ENCODE assay signal across 8 mouse cellular contexts in the genomic region with DNA sequence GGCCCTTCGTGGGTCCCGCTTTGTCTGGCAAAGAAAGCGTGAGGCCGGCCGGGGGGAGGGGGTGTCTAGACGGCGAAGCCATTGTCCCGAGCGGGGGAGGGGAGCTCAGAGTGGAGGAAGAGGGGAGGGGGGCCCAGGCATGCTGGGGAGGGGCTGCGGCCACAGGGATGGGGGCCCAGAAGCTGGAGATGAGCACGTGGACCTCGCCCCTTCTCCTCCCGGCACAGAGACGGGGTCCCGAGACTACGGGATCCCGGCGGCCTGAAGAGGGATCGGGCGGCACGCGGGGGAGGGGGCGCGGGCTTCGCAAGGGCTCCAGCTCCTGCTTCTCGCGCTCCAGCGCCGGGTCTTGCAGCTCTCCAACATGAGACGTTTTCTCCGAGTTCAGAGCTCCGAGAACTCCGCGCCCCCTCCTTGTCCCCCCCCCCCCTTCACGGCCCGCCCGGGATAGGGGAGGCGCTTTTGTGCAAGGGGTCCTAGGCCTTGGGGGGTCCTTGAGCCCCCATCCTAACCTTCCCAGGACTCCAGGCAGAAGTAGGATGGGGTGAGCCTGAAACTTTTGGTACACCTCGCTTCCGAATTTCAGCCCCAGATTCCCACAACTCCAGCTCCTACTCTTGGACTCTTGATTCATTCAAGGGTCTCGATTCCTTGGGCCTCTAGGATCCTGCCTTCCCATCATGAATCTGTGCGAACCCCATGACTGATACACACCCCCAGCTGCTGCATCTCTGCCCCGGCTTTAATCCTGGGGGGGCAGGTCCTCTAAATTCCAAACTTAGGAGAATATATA. TPM values are rescaled to one million over a fixed set of nuclear protein-coding genes. Genes with fewer than 3 reads are reported as not detected.
DNase-seq lines count a peak whose midpoint lies in the region; ATAC-seq lines count a peak whose summit lies in the region.

No protein-coding gene starts in this region.

- peak overlapping the region; percentile 93 for H3K27ac ChIP-seq in forebrain, embryonic 12.5 days
- peak overlapping the region; percentile 87 for H3K27ac ChIP-seq in intestine, embryonic 14.5 days (ENCODE audit: low read depth)
- peak overlapping the region; percentile 91 for H3K27ac ChIP-seq in lung, embryonic 16.5 days (ENCODE audit: low read length)

- no peaks in the 10 kb centered on the region for H3K9me3 ChIP-seq in forebrain, embryonic 12.5 days
- no peaks in the 10 kb centered on the region for H3K9me3 ChIP-seq in intestine, embryonic 14.5 days (ENCODE audit: control insufficient read depth, low read length)
- H3K9me3 ChIP-seq in lung, embryonic 16.5 days (ENCODE audit: control insufficient read depth, low read length), result no peaks in the 10 kb centered on the region

- peak overlapping the region; percentile 77 for H3K4me2 ChIP-seq in forebrain, embryonic 12.5 days
- H3K4me2 ChIP-seq in intestine, embryonic 14.5 days (ENCODE audit: low read length), result peak overlapping the region; percentile 78
- peak overlapping the region; percentile 77 for H3K4me2 ChIP-seq in lung, embryonic 16.5 days (ENCODE audit: low read depth, low read length)

- 0 out of 2 replicates have a peak, but pooled peaks cover 4% of the 10 kb centered on the region for H3K27me3 ChIP-seq in forebrain, embryonic 12.5 days
- H3K27me3 ChIP-seq in intestine, embryonic 14.5 days (replicated peaks; ENCODE audit: control insufficient read depth, insufficient read depth, low read length), result no peaks in the 10 kb centered on the region
- no peaks in the 10 kb centered on the region for H3K27me3 ChIP-seq in lung, embryonic 16.5 days (ENCODE audit: control insufficient read depth, insufficient read depth, low read depth, low read length)
- peaks cover 8% of the 10 kb centered on the region for H3K27me3 ChIP-seq in splenic B cell, adult 2 months (ENCODE audit: control insufficient read depth, insufficient read depth, low read length, poor library complexity, severe bottlenecking)

- under 1% methylated on average over 35 of the region's 43 CpGs for WGBS in forebrain, embryonic 12.5 days
- WGBS in intestine, embryonic 14.5 days, result under 1% methylated on average over 26 of the region's 43 CpGs
- under 1% methylated on average over 32 of the region's 43 CpGs for WGBS in lung, embryonic 16.5 days

- ATAC-seq in forebrain, embryonic 12.5 days (ENCODE audit: low FRiP score), result peak; percentile 80
- peak; percentile 51 for ATAC-seq in intestine, embryonic 14.5 days (replicated peaks; ENCODE audit: low FRiP score, low TSS enrichment, low read depth)
- ATAC-seq in lung, embryonic 16.5 days (ENCODE audit: low read depth), result peak; percentile 55

- peaks cover 62% of the 10 kb centered on the region for H3K4me1 ChIP-seq in forebrain, embryonic 12.5 days
- H3K4me1 ChIP-seq in intestine, embryonic 14.5 days (replicated peaks; ENCODE audit: control insufficient read depth, insufficient read depth, low read length), result peaks cover 31% of the 10 kb centered on the region
- H3K4me1 ChIP-seq in lung, embryonic 16.5 days (replicated peaks; ENCODE audit: control insufficient read depth, insufficient read depth, low read length), result peaks cover 26% of the 10 kb centered on the region

- peak overlapping the region; percentile 86 for H3K9ac ChIP-seq in forebrain, embryonic 12.5 days
- H3K9ac ChIP-seq in intestine, embryonic 14.5 days (ENCODE audit: low read length), result peak overlapping the region; percentile 64
- H3K9ac ChIP-seq in lung, embryonic 16.5 days (ENCODE audit: low read length), result peak overlapping the region; percentile 77

- peak; percentile 55 for DNase-seq in gastrocnemius, postnatal 14 days
- no peak for DNase-seq in gastrocnemius, adult 8-10 months (ENCODE audit: low spot score in 2 of 2)
- peak; percentile 79 for DNase-seq in ES-CJ7 (ENCODE audit: low read depth, low spot score)
- DNase-seq in intestine, embryonic 14.5 days (ENCODE audit: low spot score), result peak; percentile 95
- DNase-seq in splenic B cell, adult 2 months (ENCODE audit: low read depth, low spot score), result peak; percentile 39
- no peak for DNase-seq in spleen, adult 12 weeks (ENCODE audit: low spot score)

- intact Hi-C loops in gastrocnemius, postnatal 14 days (cut with DNase I; ENCODE audit: low total_unique reads), result no loop called here

- H3K4me3 ChIP-seq in forebrain, embryonic 12.5 days (replicated peaks), result peak overlapping the region; percentile 60
- peak overlapping the region; percentile 71 for H3K4me3 ChIP-seq in intestine, embryonic 14.5 days (ENCODE audit: low read depth, low read length)
- H3K4me3 ChIP-seq in lung, embryonic 16.5 days (ENCODE audit: low read length), result peak overlapping the region; percentile 66

- H3K36me3 ChIP-seq in forebrain, embryonic 12.5 days (replicated peaks), result no peaks in the 10 kb centered on the region
- no peaks in the 10 kb centered on the region for H3K36me3 ChIP-seq in intestine, embryonic 14.5 days (ENCODE audit: control insufficient read depth, insufficient read depth, low read length)
- no peaks in the 10 kb centered on the region for H3K36me3 ChIP-seq in lung, embryonic 16.5 days (ENCODE audit: control insufficient read depth, insufficient read depth, low read length)
- no peaks in the 10 kb centered on the region for H3K36me3 ChIP-seq in splenic B cell, adult 2 months (ENCODE audit: control insufficient read depth, insufficient read depth, low read length, poor library complexity, severe bottlenecking)

RNA-seq across cellular contexts. Expression of gene Notch3, which starts 0.7 kb away (rescaled TPM):
- total RNA-seq in gastrocnemius, postnatal 14 days (2021), result 10 to 100 TPM; 28.5 to 34.6 TPM
- total RNA-seq in gastrocnemius, adult 8-10 months (2022), result 10 to 100 TPM in 1 of 4 experiments, 1 to 10 TPM in 3; 7.3 to 10.6 (median 8.4) TPM
- 21.4 and 24.4 TPM in 2 replicates for polyA plus RNA-seq in forebrain, embryonic 12.5 days (2016; fragmentation: Nextera tagmentation; extraction: Ambion mirVana)
- 13.3 and 13.8 TPM in 2 replicates for polyA plus RNA-seq in intestine, embryonic 14.5 days (2014; fragmentation: Nextera tagmentation; extraction: Ambion mirVana)
- 17.1 and 17.3 TPM in 2 replicates for polyA plus RNA-seq in lung, embryonic 16.5 days (2015; fragmentation: Nextera tagmentation; extraction: Ambion mirVana)

RNA-seq across cellular contexts. Expression of gene Ephx3, which starts 23.4 kb away (rescaled TPM):
- total RNA-seq in gastrocnemius, postnatal 14 days (2021), result under 1 TPM in 1 of 2 experiments, not detected in 1; 0.18 TPM
- total RNA-seq in gastrocnemius, adult 8-10 months (2022), result under 1 TPM in 2 of 4 experiments, not detected in 2; 0.24 TPM
- polyA plus RNA-seq in forebrain, embryonic 12.5 days (2016; fragmentation: Nextera tagmentation; extraction: Ambion mirVana), result 0.15 TPM in 1 of 2 replicates, not detected in the other
- not detected in 2 replicates for polyA plus RNA-seq in intestine, embryonic 14.5 days (2014; fragmentation: Nextera tagmentation; extraction: Ambion mirVana)
- 0.21 and 0.24 TPM in 2 replicates for polyA plus RNA-seq in lung, embryonic 16.5 days (2015; fragmentation: Nextera tagmentation; extraction: Ambion mirVana)

Comparison
In these comparisons a context has a peak if more than half of its experiments do, and no peak if none do; other contexts are left out.
1. DNase-seq: peak in gastrocnemius, postnatal 14 days (single experiment), ES-CJ7 (single experiment), intestine, embryonic 14.5 days (single experiment) and splenic B cell, adult 2 months (single experiment); none in gastrocnemius, adult 8-10 months (0 of 2) and spleen, adult 12 weeks (single experiment).
2. Peak in every context shown above with its lines, with median percentiles within 50 percentile points of each other: ATAC-seq, H3K27ac ChIP-seq, H3K4me2 ChIP-seq, H3K4me3 ChIP-seq and H3K9ac ChIP-seq.